Mouse (Mus musculus) spleen, postnatal 10 days (tissue): ENCODE results near the gene A430089I19Rik.
"Not testable (repeated sequence)": the region's sequence is repeated elsewhere in the genome, so short reads cannot be mapped to it uniquely, and the experiment has no call there.

Source experiments
- DNase-seq, 2 experiments: peaks; one replicate each; pipeline ENCODE4 v3.0.0; 2021 to 2022; ENCODE audit warnings: low spot score in 2 of 2

Gene A430089I19Rik

GRCm38 (mm10) chr5:94306696-94307095, at the start of gene A430089I19Rik:
Gene A430089I19Rik (minus strand): TSS chr5:94306796.
- DNase-seq, result not testable (repeated sequence)

GRCm38 (mm10) chr5:94339449-94339848, 32.9 kb upstream of the A430089I19Rik start, which contains the start of gene AA792892:
Gene AA792892 (plus strand): TSS chr5:94339749.
- not testable (repeated sequence) for DNase-seq

GRCm38 (mm10) chr5:94314135-94314534, 7.5 kb upstream of the A430089I19Rik start, which contains the start of gene Gm6502:
Gene Gm6502 (plus strand): TSS chr5:94314435.
- not testable (repeated sequence) for DNase-seq
